Mouse (Mus musculus) cerebellum, postnatal 4 days (tissue): ENCODE data around the gene Pax5.
A peak's percentile ranks its signal among the peaks of the same experiment; 100 is the strongest.

ENCODE experiments used
- DNase-seq, 2 experiments: peaks; one replicate each; pipeline ENCODE4 v3.0.0; 2022; ENCODE audit warnings: low spot score in 2 of 2, mixed read lengths in 1 of 2

Pax5 gene

GRCm38 (mm10) chr4:44601370-44601769 lies 108.9 kb downstream of the Pax5 start:
- DNase-seq, result no peak

GRCm38 (mm10) chr4:44600875-44601274 lies 109.4 kb downstream of the Pax5 start:
- peak in 1 of 2 experiments; percentile 14 for DNase-seq

DNA sequence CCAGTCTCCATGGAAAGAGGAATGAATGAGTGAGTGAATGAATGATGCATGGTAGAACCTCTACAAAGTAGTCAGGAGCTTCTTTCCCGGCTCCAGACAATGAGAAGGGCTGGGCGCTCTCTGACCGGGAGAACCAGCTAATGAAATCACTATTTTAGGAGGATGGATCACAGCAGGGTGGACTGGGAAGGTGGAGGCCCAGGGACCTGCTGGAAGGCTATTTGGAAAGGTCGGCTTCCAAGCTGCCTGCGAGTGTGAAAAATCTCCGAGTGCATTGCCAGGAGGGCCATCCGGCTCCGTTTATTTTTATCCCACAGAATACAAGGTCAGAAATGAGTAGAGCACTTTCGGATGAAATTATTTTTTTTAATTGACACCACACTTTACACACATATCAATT lies 112.3 kb downstream of the Pax5 start:
- no peak for DNase-seq

DNA sequence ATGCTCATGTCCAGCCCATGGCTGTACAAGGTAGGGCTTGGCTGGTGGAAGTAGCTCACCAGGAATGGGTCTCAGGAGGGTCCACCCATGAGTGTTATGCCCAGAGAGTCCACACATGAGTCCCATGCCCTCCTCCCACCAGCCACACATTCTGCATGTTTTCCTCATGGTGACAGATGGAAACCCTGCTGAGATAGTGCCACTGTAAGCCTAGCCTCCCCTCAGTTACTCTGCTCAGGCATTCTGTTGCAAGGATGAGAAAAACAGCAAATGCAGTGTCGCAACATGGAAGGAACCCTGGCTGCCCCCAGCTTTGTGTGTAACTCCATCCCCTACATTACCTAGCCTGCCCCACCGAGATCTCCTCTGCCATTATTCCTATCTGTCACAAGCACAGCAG lies 117.2 kb downstream of the Pax5 start:
- DNase-seq, result no peak

DNA sequence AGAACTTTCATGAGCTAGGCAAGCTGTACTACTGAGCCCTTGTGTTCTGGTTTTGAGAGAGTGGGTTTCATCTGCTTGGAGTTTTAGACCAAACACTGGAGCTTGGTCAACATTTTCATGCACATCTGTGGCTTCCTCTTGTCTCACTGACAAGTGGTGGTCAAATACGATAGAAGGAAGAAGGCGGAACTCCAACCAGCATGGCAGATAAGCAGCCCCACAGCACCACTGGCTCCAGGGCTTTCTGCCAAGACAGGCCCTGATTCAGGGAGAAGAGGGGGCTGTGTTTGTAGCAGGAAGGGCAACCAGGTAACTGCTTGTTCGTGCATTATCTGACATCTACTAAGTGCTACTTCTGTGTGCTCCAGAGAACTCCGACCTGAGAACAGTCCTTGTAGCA lies 127.6 kb downstream of the Pax5 start:
- no peak for DNase-seq

GRCm38 (mm10) chr4:44578591-44578990 lies 131.7 kb downstream of the Pax5 start:
- no peak for DNase-seq

GRCm38 (mm10) chr4:44577293-44577692 lies 133.0 kb downstream of the Pax5 start:
- DNase-seq, result peak; percentile 49 to 74

DNA sequence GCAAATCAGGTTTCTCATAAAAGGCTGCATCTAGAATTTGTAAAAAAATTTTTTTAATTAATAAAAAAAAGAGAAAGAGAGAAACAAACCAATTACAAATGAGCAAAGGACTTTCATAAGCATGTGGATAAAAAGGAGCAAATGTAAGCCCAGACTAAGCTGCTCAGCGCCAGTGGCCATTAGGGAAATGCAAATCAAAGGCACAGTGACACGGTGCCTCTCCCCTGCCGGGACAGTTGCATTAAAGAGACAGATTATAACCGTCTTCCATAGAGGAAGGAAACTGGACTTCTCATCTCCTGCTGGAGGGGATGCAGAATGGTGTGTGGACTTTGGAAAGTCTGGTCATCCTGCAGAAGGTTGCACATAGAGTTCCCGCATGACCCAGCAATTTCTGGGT lies 133.5 kb downstream of the Pax5 start:
- DNase-seq, result no peak

GRCm38 (mm10) chr4:44573017-44573416 lies 137.3 kb downstream of the Pax5 start:
- no peak for DNase-seq

GRCm38 (mm10) chr4:44572373-44572772 lies 137.9 kb downstream of the Pax5 start:
- no peak for DNase-seq

DNA sequence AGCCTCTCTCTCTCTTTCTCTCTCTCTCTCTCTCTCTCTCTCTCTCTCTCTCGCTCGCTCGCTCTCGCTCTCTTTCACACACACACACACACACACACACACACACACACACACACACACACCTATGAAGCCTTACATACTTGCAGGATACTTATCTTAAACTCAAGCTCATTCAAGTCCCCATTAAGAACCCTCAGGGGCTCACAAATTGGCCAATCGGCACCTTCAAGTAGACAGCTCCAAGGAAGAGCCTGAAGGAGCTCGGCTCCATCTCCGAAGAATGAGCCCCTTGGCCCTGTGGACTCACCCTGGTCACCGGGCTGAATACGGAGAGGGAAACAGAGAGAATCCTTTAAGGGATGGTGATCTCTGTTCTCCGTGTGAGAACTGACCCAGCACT lies 141.1 kb downstream of the Pax5 start:
- DNase-seq, result no peak

GRCm38 (mm10) chr4:44568666-44569065 lies 141.6 kb downstream of the Pax5 start:
- peak in 1 of 2 experiments; percentile 53 for DNase-seq

DNA sequence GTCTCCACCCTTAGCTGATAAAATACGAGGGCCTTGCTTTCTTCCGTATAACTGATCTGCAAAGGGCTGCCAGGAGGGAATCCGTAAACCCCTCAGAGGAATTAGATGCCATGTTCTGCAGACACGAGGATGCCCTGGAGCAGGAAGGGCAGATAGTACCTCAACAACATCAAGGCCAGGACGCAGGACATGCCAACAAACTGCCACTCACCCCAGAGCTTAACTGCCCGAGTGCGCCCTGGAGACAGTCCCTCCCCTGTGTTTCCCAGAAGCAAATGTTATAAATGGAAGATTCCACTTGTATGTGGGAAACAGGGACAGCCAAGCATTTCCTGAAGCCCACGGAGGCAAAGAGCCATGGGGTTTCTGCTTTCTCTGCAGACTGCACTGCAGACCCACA lies 143.9 kb downstream of the Pax5 start:
- DNase-seq, result no peak

GRCm38 (mm10) chr4:44565126-44566082 lies 144.9 kb downstream of the Pax5 start:
- DNase-seq, result no peak

DNA sequence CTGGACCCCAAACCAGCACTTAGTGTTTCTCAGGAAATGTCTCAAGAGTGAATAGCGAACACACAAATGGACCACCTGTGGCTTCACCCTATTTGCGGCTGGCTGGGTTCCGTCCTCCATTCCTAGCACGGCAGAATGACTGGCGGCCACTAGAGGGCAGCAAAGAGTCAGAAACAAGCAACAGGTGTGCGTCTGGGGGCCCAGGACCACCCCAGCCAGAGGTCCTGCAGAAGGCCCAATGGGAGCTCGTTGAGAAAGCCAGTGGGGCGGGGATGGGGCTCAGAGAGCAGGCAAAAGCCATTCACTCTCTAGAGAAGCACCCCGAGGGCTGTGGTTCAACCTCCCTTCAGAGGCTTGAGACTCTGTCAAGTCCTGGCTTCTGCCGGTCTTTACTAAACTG lies 145.7 kb downstream of the Pax5 start:
- DNase-seq, result peak; percentile 52 to 80

- DNase-seq, result no peak
Observed at GRCm38 (mm10) chr4:44560956-44561355, 149.3 kb downstream of the Pax5 start.

- no peak for DNase-seq
Observed at GRCm38 (mm10) chr4:44558564-44558955, 151.7 kb downstream of the Pax5 start.

GRCm38 (mm10) chr4:44557815-44558563 lies 152.3 kb downstream of the Pax5 start:
- peak; percentile 42 to 81 for DNase-seq

DNA sequence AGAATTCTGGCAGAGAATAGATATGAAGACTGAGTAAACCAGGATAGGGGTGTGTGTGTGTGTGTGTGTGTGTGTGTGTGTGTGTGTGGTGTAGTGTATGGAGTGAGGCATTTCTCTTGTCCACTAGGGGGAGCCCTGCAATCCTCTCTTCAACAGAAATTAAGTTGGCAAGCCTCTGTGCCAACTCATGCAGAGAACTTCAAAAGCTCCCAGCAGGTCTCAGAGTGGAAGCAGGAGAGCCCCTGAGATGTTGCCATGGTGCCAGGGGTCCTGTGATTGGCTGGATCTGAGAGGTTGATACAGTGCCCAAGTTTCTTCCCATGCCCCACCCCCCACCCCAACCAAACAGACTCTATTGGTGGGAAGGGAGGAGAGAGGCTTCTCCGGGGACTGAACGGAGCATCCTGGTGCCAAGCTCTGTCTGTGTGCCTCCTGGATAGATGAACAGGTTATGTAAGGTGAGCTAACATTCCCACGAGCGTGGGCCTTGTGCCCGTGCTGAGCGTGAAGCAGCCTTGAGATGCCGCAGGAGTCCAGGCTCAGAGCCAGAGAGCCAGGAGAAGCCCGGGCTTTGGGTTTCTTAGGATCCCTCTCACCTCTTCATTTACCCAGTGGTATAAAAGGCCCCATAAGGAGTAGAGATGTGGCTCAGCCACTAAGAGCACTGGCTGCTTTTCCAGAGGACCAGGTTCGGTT lies 153.6 kb downstream of the Pax5 start:
- peak in 1 of 2 experiments; percentile 77 for DNase-seq

DNA sequence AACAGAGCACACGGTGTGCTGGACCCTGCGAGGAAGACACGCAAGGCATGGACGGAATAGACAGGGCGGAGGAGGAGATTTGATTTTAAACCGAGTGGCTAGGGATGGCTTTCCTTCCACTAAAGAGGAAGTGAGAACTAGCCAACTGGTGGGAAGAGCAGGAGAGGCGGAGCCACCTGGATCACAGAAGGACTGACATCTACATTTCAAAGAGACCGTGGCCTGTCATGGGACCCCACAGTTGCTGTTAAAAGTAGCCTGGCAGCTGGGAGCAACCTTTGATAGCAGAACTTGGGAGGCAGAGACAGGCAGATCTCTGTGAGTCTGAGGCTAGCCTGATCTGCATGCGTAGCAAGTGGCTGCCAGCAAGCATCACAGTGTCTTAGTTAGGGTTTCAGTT lies 154.7 kb downstream of the Pax5 start:
- no peak for DNase-seq

GRCm38 (mm10) chr4:44551470-44551869 lies 158.8 kb downstream of the Pax5 start:
- no peak for DNase-seq

GRCm38 (mm10) chr4:44549029-44549428 lies 161.3 kb downstream of the Pax5 start:
- DNase-seq, result no peak
